Mouse (Mus musculus) spleen, postnatal 14 days (tissue): Measurements from ENCODE around the gene 1500011B03Rik.
A peak's percentile ranks its signal among the peaks of the same experiment; 100 is the strongest.
"Not testable (repeated sequence)": the region's sequence is repeated elsewhere in the genome, so short reads cannot be mapped to it uniquely, and the experiment has no call there.

Source experiments
- DNase-seq, 2 experiments: peaks; one replicate each; pipeline ENCODE4 v3.0.0; 2021 to 2022; ENCODE audit warnings: low spot score in 2 of 2

Gene 1500011B03Rik

DNA sequence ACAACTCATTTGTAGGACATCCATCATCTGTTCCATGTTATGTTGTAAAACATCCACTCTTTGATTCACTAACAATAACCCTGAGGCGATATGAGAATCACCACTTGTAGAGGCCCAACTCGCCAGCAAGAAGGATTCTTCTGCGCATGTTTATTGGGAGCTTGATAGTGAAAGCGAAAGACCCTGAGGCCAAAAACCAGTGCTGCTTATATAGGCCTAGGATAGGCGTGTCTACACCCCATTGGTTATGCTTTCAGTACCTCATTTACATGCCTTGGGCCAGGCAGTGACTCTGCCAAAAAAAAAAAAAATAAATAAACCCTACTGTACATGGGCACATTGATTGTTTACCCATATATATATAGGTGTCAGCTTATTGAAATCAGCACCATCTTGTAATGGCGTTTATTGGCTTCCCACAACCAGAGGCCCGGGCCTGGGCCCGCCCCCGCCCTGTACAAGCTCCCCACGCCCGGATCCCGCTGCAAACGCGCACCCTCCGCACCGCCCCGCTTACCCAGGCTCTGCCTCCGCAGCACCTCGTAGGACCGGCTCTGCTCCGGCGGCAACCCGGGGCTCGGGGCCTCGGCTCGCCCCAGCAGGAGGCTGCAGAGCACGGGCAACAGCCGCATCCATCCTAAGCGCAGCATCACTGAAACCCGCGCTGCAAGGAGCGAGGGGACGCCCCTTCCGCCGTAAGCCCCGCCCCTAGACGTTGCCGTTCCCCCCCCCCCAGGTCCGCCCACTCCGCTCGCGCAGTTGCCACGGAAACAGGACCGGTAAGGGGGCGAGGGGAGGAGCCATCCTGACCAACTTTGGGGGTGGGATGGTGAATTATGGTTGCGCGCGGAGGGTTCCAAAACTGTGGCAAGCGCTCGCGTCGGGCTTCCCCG lies at the start of gene 1500011B03Rik:
1500011B03Rik (minus strand) TSS at position 673 of the 893 bp plus-strand sequence.
- DNase-seq, result peak; percentile 34 to 58

DNA sequence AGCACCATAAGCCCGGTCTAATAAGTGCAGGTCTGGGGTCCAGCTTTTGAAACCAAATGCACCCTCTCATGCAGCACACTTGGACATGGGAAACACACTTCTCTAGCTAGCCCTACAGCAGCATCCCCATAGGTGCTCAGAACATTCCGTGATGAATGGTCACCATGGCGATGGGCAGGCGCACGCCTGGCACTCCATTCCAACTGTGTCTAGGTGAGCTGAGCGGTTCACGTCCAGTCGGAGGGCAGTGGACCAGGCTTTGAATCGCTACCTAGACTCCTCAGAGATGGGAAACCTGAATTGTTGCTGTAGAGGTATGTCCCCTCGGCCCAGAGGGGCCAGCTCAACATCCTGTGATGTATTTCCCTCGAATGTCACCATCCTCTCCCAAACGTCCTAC lies 42.0 kb upstream of the 1500011B03Rik start:
- DNase-seq, result no peak

DNA sequence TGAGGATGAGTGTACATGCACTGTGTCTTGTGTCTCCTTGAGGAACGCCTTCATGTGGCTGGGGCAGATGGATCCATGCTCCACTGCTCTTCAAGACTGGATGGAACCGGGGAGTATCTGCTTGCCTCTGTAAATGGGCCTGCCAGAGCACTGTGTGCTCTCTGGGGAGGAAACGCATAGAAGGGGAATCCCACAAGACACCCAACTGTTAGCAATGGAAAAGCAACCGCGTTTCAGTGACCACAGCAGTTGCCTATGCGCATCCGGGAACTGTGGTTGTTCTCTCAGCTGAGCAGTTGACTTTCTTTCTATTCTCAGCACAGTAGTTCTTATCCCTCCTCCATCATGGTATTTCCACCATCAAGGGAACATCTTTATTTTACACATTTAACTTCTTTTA lies 41.5 kb upstream of the 1500011B03Rik start:
- no peak for DNase-seq

DNA sequence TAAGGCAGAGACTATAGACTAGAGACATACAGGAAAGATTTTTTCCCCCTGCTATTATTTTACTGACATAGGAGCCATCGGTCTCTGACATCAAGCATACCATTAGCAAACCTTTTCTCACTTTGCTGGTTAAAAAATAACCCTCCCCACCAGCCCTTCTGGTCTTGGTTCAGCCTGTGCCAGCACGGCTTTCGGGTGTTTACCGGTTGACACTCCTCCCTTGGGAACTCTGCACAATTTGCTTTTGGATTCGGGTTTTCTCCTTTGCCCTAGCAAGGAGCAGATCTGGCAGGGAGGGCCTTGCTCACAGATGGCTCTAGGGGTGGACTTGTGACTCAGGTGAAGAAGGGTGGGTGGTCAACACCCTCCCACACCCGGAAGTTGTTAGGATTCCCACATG lies 38.5 kb upstream of the 1500011B03Rik start:
- DNase-seq, result no peak

DNA sequence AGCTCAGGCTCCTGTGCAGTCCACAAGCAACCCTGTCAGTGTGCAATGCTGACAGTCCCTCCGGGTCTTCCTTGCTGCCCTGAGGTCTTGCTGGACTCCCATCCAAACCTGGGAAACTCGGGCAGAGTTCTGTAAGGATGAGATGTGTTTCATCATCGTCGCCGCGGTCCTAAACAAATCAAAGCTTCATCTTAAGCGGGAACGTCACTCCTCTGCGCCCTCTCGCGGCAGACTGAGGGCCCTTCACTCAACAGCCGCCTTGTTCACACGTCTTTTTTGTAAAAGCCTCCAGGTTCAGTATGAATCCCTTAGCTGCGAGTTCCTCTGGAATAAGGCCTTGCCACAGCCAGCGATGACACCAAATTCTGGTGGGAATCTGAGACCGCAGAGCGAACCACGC lies 36.0 kb upstream of the 1500011B03Rik start:
- peak in 1 of 2 experiments; percentile 58 for DNase-seq

DNA sequence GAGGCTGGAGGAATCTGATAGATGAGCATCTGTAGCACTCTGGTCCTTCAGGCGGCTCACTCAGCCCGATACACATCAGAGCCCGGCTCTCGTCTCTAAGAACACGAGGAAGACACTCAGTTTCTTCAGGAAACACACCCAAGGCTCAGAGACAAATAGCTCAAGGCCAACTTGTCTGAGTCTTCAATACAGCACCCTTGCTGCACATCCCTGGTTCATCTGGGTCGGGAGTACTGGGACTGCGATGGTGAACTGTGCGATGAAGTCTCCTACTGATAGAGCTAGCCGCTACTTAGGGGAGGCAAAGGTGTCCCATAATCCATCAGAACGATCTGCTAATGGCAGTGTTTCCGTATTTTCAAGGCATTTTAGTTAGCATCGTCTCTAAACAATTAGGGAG lies 35.3 kb upstream of the 1500011B03Rik start, which contains the start of gene Gm9936:
Gm9936 (minus strand) TSS at position 101 of the 400 bp plus-strand sequence.
- DNase-seq, result no peak

DNA sequence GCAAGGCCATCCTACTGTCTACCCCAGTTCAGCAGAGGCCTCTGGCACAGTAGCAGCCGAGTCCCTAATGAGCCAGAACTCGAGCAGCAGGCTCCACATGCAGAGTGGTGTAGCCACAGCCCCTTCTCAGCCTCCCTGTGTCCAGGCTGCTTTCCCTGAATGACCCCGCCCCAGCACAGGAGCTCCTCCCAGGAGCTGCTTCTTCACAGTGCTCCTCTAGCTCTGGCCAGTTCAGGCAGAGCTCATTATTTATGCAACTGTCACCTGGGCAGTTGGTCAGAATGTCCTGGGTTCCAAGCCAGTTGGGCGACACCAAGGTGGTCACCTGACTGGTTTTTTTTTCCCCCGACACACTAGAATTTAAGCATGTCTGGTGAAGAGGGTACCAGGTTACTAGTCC lies 30.1 kb upstream of the 1500011B03Rik start, which contains the start of gene 4930519G04Rik:
4930519G04Rik (plus strand) TSS at position 301 of the 400 bp plus-strand sequence.
- not testable (repeated sequence) for DNase-seq

DNA sequence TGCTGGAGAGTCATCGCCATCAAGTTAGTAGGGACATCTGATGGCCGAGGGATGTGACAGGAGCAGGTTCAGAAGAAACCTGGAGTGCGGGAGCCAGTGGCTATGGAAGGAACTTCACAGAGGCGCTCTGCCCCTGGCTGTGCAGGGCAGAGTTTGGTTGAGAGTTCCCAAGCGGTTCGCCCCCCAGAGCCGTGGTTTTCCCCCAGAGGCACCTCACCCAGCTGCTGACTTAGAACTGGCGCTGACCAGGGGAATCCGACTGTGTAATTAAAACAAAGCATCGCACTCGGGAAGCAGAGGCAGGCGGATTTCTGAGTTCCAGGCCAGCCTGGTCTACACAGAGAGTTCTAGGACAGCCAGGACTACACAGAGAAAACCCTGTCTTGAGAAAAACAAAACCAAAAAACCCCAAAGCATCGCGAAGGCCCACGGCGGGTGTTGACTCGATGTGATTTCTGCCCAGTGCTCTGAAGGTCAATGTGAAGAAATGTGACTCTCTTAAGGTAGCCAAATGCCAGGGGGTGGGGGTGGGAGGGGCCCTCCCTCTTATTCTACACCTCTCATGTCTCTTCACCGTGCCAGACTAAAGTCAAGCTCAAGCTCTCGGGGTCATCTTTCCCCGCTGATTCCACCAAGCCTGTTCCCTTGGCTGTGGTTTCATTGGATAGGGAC lies 28.4 kb upstream of the 1500011B03Rik start:
- DNase-seq, result no peak

DNA sequence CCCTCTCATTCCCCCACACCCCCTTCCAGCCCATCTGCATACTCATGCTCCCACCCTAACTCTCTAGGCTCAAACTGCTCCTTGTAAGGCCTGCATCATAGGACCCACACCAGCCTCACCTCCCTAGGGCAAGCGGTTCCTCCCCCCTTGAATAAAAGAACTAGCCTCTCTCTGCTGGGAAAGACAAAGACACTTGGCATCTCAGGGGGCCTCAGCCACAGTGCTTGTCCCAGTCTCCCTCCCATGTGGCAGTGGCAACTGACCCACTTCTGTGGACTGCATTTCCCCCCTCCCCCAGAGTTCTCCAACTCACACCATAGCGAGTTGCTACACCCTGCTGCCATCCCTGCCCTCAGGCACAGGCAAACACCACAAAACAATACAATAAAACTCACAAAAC lies 21.1 kb upstream of the 1500011B03Rik start:
- DNase-seq, result not testable (repeated sequence)

DNA sequence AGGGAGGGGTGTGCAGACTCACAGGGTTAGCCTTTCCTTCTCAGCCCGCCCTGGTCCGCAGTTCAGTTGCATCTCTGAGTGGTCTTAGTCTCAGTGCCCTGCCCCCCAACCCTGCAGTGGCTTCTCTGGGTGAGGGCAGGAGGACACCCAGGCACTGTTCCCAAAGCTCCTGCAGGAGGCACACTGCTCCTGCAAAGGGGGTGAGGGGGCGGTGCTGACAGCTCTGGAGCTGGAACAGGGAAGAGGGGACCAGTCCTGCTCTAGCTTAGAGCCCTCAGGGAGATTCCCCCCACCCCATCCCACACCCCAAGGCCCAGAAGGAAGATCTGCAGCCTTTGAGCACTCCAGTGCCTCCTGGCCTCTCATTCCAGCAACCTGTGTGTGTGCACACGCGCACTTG lies 19.4 kb upstream of the 1500011B03Rik start:
- no peak for DNase-seq

DNA sequence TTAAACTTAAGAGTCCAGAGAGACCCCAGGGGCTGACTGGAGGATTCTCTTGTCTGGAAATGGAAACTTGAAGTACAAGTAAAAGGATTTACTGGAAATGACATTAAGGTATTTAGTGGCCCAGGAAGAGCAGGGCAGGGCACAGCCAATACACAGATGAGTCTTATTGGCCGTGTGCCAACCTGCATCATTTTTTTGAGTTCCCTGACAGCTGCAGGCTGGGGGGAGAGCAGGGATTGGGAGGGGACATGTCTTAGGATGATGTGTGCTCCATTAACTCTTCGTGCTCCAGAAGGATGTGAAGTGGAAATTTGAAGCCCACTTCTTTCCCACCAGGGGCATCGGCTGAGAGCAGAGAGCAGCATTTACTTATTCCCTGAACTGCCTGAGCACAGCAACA lies 18.9 kb upstream of the 1500011B03Rik start:
- not testable (repeated sequence) for DNase-seq

DNA sequence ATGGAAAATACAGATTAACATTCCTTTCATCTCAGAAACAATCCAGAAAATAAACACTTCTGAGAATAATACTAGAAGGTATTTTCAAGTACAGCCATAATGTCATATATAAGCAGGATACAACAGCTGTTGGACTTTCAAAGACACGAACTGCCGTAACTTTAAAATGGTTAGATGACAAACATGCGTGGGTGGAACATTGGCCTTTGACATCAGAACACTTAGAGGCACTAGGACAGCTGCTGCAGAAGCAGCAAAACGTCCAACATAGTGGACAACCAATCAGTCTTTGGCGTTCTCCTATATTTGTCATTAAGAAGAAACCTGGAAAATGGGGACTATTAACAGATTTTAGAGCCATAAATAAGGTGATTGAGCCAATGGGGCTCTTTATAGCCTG lies 17.2 kb upstream of the 1500011B03Rik start:
- not testable (repeated sequence) for DNase-seq

DNA sequence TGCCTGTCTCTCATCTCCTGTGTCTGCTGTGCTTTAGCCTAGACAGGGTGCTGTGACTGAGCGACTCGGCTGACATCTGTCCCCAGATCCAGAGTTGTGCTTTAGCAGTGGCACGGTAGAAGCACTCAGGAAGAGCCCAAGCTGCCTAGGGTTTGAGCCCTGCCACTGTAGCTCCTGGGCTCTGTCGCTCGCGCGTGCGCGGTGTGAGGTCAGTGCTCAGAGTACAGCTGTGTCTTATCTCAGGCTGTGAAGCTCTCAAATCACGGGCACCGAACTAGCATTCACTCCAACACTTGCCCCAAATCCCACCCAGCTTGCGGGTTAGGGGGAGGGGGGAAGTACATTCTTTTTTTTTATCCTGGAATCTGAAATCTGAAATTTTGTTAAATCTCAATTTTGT lies 13.6 kb upstream of the 1500011B03Rik start:
- DNase-seq, result no peak

DNA sequence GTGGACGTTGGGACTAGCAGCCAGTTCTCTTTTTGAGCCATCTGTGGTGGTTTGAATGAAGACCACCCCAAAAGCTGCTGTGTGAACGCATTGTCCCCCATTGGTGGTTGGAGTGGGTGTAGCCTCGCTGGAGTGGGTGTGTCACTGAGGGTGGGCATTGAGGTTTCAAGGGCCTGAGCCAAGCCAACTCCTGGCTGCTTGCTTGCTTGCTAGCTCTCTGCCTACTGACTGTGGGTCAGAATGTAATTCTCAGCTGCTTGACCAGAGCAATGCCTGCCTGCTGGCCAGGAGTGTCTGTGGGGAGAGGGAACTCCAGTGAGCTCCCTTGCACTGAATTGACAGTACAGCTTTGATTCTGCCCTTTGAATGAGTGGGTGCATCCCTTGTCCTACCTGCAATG lies 6.5 kb upstream of the 1500011B03Rik start:
- DNase-seq, result no peak

DNA sequence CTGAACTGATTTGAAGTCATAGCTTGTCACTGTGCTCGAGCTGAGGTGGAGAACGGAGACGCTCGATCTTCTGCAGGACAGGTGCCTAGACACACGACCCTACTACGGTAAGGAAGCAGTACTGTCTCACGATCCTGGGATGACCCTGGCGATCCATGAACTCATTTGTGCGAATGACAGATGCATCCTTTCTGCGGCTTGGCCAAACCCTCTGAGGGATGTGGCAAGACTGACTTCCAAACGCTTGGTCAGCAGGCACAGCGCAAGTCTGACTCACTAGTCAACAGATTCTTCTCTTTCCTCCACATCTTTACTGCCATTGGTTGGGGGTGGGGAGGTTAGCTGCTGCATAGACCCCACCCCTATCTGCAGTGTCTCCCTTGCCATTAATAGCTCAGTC lies 4.2 kb upstream of the 1500011B03Rik start:
- no peak for DNase-seq

DNA sequence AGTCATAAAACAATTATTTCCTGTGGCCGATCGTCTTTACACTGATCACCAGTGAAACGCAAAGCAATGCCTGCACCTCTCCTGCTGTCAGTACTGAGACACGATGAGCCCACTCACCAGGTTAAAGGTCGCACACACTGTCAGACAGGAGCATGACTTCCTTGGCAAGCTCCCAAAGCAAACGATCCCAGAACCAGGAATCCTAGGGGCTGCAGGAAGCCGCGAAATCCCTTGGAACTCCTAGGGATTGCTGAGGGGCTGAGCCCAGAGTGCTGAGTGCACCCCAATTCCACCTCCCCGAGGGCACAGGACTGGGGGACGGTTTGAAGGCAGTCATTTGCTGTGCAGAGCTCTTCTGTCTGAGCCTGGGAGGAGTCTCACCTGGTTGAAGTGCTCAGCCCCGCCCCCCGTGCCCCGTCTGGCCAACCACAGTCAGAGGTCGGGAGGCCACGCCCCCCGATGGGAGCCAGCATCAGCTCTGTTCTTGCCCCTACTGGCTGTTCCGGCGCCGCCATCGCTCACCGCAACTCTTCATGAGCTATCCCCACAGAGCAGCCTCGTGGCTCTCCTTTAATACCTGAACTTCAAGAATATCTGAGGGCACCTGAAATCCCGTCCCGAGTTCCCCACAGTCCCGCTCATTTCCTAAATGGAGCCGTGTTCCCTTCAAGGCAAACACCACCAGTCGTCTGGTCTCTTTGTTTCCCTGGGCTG lies 2.9 kb upstream of the 1500011B03Rik start:
- peak; percentile 68 to 80 for DNase-seq

DNA sequence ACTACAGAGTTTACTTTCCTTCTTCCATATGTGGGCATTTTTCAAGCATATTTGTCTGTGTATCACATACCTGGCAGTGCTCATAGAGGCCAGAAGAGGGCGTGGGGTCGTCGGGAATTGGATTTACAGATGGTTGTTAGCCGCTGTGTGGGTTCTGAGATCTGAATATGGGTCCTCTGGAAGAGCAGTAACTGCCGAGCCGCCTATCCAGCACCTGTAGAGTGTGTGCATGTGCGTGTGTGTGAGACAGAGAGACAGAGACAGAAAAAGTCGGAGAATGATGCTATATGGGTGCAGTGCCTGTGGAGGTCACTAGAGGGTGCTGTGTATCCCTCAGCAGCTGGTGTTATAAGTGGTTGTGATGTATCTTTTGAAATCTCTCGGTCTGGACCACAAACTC lies 929 bp upstream of the 1500011B03Rik start:
- DNase-seq, result peak in 1 of 2 experiments; percentile 28

DNA sequence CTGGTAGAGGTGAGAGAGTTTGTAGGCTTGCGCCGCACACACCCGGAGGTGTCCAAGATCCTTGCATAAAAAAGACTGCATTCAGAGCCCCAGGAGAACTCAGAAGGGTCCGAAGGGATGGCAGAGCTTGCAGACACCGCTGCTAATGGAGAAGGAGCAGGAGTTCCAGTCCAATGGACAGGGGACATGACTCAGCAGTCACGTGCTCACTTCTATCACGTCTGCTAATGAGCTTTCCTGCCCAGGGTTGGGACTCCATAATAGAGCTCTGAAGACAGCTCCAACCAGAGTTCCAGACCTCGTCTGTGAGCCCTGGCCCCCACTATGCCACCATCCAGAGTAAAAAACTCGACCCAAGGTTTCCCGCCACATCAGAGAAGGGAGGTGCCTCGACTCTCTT lies 5.1 kb downstream of the 1500011B03Rik start:
- no peak for DNase-seq

DNA sequence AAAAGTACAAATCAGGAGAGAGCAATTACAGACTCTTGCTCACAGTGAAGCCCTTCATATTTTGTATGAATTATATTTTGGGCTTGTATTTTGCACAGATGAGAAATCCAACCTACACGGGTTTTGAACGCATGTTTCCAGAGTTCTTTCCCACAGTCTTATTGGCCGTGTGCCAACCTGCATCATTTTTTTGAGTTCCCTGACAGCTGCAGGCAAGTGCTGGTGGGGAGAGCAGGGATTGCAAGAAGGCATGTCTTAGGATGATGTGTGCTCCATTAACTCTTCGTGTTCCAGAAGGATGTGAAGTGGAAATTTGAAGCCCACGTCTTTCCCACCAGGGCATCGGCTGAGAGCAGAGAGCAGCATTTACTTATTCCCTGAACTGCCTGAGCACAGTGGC lies 6.7 kb downstream of the 1500011B03Rik start:
- no peak for DNase-seq

DNA sequence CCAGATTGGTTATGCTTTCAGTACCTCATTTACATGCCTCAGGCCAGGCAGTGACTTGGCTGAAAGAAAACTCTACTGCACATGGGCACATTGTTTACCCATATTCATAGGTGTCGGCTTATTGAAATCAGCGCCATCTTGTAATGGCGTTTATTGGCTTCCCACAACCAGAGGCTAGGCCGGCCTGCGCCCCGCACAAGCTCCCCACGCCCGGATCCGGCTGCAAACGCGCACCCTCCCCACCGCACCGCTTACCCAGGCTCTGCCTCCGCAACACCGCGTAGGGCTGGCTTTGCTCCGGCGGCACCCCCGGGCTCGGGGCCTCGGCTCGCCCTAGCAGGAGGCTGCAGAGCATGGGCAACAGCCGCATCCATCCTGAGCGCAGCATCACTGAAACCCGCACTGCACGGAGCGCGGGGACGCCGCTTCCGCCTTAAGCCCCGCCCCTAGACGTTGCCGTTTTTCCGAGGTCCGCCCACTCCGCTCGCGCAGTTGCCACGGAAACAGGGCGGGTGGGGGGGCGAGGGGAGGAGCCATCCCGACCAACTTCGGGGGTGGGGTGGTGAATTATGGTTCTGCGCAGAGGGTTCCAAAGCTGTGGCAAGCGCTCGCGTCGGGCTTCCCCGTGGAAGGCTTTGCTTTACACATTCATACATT lies 9.6 kb downstream of the 1500011B03Rik start:
- DNase-seq, result peak; percentile 64 to 78

DNA sequence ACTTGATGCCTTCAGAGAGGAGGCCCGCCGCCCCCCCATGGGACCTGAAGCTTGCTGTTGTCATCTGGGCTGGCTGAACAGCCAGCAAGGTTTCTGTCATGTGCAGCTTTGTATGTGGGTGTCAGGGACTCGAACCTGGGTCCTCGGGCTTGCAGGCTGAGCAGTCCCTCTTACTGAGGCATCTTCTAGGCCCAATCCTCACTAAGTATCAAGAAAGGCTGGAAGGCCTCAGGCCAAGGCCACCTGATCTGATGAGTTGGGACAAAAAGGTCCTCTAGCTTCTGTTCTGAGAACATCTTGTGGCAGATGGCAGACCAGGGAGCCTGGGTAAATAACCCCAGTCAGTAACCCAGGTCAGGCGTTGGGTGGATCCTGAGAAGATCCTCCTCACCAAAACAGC lies 13.4 kb downstream of the 1500011B03Rik start:
- no peak for DNase-seq
